Mouse (Mus musculus) forebrain, embryonic 13.5 days (tissue): ENCODE data around the gene Cyp2d11. TPM values are rescaled to one million over a fixed set of nuclear protein-coding genes. Genes with fewer than 3 reads are reported as not detected.

Source experiments
- microRNA-seq: library from miRNA; unstranded; fragments of <30 nt; microRNA quantifications from one replicate; pipeline ENCODE4, GENCODE M21; 2016
- polyA plus RNA-seq: library from polyadenylated mRNA; unstranded; fragments of >200 nt; fragmentation: Nextera tagmentation; extraction: Ambion mirVana; gene quantifications from 2 replicates; pipeline ENCODE4 v1.2.1, GENCODE M21; 2015

The Cyp2d11 gene
- polyA plus RNA-seq, 1 experiment from 2014 or later, result not detected

Small RNAs within 50 kb of the gene (microRNA-seq; reads per million reads assigned to microRNA genes)
- gene Gm25990 (not detected), gene Gm27331 (not detected), gene Mir7684 (not detected)

Other genes with a start within 250 kb of the Cyp2d11 start
- gene Srebf2, start 246.8 kb downstream of the Cyp2d11 start, polyA plus RNA-seq, result 200 and 218 TPM in 2 replicates
- gene Shisa8, start 181.2 kb downstream of the Cyp2d11 start, polyA plus RNA-seq, result 0.74 and 0.77 TPM in 2 replicates
- gene Tnfrsf13c, start 169.7 kb downstream of the Cyp2d11 start, polyA plus RNA-seq, result 0.15 and 0.22 TPM in 2 replicates
- 71.5 and 76.5 TPM in 2 replicates for gene Cenpm, start 149.3 kb downstream of the Cyp2d11 start, polyA plus RNA-seq
- gene 1500009C09Rik, start 141.6 kb downstream of the Cyp2d11 start, polyA plus RNA-seq, result 7.7 and 7.8 TPM in 2 replicates
- 248 and 264 TPM in 2 replicates for gene Sept3, start 119.1 kb downstream of the Cyp2d11 start, polyA plus RNA-seq
- gene Wbp2nl, start 95.1 kb downstream of the Cyp2d11 start, polyA plus RNA-seq, result not detected in 2 replicates
- gene Naga, start 55.1 kb downstream of the Cyp2d11 start, polyA plus RNA-seq, result 19.4 and 25.2 TPM in 2 replicates
- 1.3 and 1.8 TPM in 2 replicates for gene Pheta2, start 55.1 kb downstream of the Cyp2d11 start, polyA plus RNA-seq
- gene Smdt1, start 55.1 kb downstream of the Cyp2d11 start, polyA plus RNA-seq, result 303 and 321 TPM in 2 replicates
- gene Ndufa6, start 39.7 kb downstream of the Cyp2d11 start, polyA plus RNA-seq, result 318 and 358 TPM in 2 replicates
- 1.6 and 1.7 TPM in 2 replicates for gene Cyp2d22, start 13.8 kb downstream of the Cyp2d11 start, polyA plus RNA-seq
- gene Cyp2d10, start 13.2 kb upstream of the Cyp2d11 start, polyA plus RNA-seq, result 0.57 TPM in 1 of 2 replicates, not detected in the other
- not detected in 2 replicates for gene Cyp2d9, start 39.4 kb upstream of the Cyp2d11 start, polyA plus RNA-seq
- not detected in 2 replicates for gene Cyp2d12, start 161.1 kb upstream of the Cyp2d11 start, polyA plus RNA-seq
- not detected in 2 replicates for gene Cyp2d34, start 226.9 kb upstream of the Cyp2d11 start, polyA plus RNA-seq